Mouse (Mus musculus): ENCODE results near the gene Ccdc103. TPM values are rescaled to one million over a fixed set of nuclear protein-coding genes. Genes with fewer than 3 reads are reported as not detected.

The Ccdc103 gene
- polyA plus RNA-seq, 1 experiment, result not detected

DNA sequence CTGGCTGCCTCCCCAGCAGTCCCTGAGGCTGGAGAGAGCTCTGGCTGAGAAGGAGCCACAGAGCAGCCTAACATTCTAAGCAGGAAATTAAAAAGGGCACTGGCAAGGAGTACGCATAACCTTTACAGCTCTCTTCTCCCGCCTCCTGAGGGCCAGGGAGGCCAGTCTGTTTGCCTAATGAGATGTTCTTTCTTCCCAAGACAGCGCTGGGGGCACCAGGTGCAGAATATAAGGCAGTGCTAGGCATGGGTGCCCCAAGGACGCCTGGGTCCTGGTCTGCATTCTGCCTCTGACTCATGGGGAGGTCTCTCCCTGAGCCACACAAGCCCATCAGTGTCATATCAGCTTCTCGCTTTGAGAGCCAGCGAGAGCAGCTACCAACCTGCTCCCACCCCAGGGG is 40.5 kb downstream of the Ccdc103 start:
- TF ChIP-seq POLR2A (IDR thresholded peaks at IDR 0.05; ENCODE audit: borderline replicate concordance, control insufficient read depth, low read depth, low read length) (no peak), CTCF (IDR thresholded peaks at IDR 0.05; ENCODE audit: control insufficient read depth, insufficient read depth, low read length) (no peak)
- WGBS, result 93% methylated on average over 6 of the region's 6 CpGs
- H3K4me1 ChIP-seq (ENCODE audit: control insufficient read depth, insufficient read depth, low read length), result no peaks in the 10 kb centered on the region
- no peak overlapping the region for H3K27ac ChIP-seq (ENCODE audit: control insufficient read depth, insufficient read depth, low read depth, low read length, poor library complexity)
- no peak overlapping the region for H3K4me3 ChIP-seq (replicated peaks; ENCODE audit: control insufficient read depth, low read depth, low read length)

DNA sequence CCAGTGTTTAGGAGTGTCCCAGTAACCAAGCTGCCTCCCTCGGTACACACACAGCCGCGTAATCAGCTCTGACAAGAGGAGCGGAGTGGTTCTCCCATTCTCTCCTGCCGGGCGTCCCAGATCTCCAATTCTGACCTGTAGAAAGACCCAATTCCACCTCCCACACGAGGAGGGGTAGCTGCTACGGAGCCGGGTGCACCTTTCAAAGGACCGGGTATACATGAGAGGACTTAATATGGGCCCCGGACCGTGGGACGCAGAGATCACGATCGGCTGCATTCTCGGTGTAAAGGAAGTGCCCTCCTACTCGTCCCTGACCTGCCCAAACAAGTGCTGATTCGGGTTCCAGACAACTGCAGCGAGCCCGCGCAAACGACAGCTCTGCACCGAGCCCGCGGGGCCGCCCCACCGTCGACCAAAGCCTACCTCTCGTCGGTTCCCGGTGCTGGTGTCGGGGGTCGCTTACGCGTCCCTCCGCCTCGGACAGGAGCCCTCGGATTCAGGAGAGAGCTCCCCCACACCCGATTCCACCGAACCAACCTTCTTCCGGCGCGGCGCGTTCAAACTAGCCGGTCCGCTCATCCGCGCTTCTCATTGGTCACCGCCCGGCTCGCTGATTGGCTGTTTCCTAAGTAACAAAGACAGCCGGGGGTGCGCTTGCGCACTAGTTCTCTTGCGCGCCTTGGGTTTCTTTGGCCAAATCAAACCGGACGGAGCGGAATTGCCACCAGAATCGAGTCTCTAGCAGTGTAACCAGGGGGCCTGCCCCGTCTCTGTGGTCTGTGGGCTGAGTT is 43.8 kb downstream of the Ccdc103 start, which contains the start of gene Kif18b:
Kif18b (minus strand) TSS at position 568 of the 794 bp plus-strand sequence.
- H3K27ac ChIP-seq (ENCODE audit: control insufficient read depth, insufficient read depth, low read depth, low read length, poor library complexity), result peak within 1 kb of the TSS; percentile 88
- TF ChIP-seq POLR2A (IDR thresholded peaks at IDR 0.05; ENCODE audit: borderline replicate concordance, control insufficient read depth, low read depth, low read length) (peak; percentile 73; the same call in 1 of the 2 replicates), CTCF (IDR thresholded peaks at IDR 0.05; ENCODE audit: control insufficient read depth, insufficient read depth, low read length) (no peak)
- WGBS, result under 1% methylated on average over 62 of the region's 62 CpGs
- H3K4me1 ChIP-seq (ENCODE audit: control insufficient read depth, insufficient read depth, low read length), result no peaks in the 10 kb centered on the region
- peak within 1 kb of the TSS; percentile 87 for H3K4me3 ChIP-seq (replicated peaks; ENCODE audit: control insufficient read depth, low read depth, low read length)

DNA sequence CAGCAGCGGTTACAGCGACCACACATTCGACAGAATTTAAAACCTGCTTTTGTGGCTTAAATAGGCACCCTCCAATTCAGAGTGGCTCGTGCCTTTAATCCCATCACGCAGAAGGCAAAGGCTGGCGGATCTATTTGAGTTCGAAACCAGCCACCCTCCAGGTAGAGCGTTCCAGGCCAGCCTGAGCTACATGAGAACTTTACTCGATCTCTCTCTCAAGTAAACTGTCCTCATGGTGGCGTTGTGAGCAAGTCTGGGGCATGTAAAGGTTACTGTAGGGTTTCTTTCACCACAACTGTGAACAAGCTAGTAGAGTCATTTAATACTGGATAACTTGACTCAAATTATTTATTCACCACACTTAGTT is 44.3 kb downstream of the Ccdc103 start:
- TF ChIP-seq CTCF (IDR thresholded peaks at IDR 0.05; ENCODE audit: control insufficient read depth, insufficient read depth, low read length) (no peak), POLR2A (IDR thresholded peaks at IDR 0.05; ENCODE audit: borderline replicate concordance, control insufficient read depth, low read depth, low read length) (no peak)
- WGBS, result 1% methylated on average over 10 of the region's 10 CpGs
- Histone ChIP-seq H3K4me1 (ENCODE audit: control insufficient read depth, insufficient read depth, low read length) (no peaks in the 10 kb centered on the region), H3K27ac (ENCODE audit: control insufficient read depth, insufficient read depth, low read depth, low read length, poor library complexity) (peak overlapping the region; percentile 88), H3K4me3 (replicated peaks; ENCODE audit: control insufficient read depth, low read depth, low read length) (peak overlapping the region; percentile 87)

DNA sequence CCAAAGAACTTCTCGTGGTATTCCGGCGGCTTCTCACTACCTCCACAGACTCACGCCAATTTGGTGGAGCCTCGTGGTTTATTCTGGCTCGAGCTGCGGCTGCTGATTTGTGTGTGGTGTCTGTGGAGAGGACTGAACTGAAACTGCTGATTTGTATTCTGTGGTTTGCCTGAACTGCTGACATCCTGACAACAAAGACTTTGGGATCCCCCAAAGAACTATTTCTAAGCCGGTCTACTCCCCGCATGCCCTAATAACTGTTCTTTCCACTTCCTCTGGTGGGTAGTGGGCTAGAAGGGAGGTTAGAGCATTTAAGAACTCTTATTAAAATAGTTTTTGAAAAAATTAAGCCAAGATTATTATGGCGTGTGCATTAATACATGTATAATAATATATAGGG is 49.7 kb downstream of the Ccdc103 start:
- Histone ChIP-seq H3K4me3 (replicated peaks; ENCODE audit: control insufficient read depth, low read depth, low read length) (no peak overlapping the region), H3K27ac (ENCODE audit: control insufficient read depth, insufficient read depth, low read depth, low read length, poor library complexity) (no peak overlapping the region), H3K4me1 (ENCODE audit: control insufficient read depth, insufficient read depth, low read length) (no peaks in the 10 kb centered on the region)
- whole genome bisulfite sequencing, result 50% methylated on average over 10 of the region's 10 CpGs
- TF ChIP-seq CTCF (IDR thresholded peaks at IDR 0.05; ENCODE audit: control insufficient read depth, insufficient read depth, low read length) (no peak), POLR2A (IDR thresholded peaks at IDR 0.05; ENCODE audit: borderline replicate concordance, control insufficient read depth, low read depth, low read length) (no peak)

Other genes with a start within 250 kb of the Ccdc103 start
- not detected in 2 replicates for gene Meioc, start 217.5 kb upstream of the Ccdc103 start, polyA plus RNA-seq (2011; ENCODE audit: insufficient read depth, insufficient read length, low replicate concordance, missing spikeins)
- gene Ccdc43, start 183.4 kb upstream of the Ccdc103 start, polyA plus RNA-seq (2011; ENCODE audit: insufficient read depth, insufficient read length, low replicate concordance, missing spikeins), result 8.1 and 17.1 TPM in 2 replicates
- gene Adam11, start 119.8 kb upstream of the Ccdc103 start, polyA plus RNA-seq (2011; ENCODE audit: insufficient read depth, insufficient read length, low replicate concordance, missing spikeins), result 2.9 and 11.8 TPM in 2 replicates
- gene Gjc1, start 61.5 kb upstream of the Ccdc103 start, polyA plus RNA-seq (2011; ENCODE audit: insufficient read depth, insufficient read length, low replicate concordance, missing spikeins), result 0.41 and 3.4 TPM in 2 replicates
- gene Higd1b, start 45.4 kb upstream of the Ccdc103 start, polyA plus RNA-seq (2011; ENCODE audit: insufficient read depth, insufficient read length, low replicate concordance, missing spikeins), result 2.1 TPM in 1 of 2 replicates, not detected in the other
- gene Eftud2, start 219 bp upstream of the Ccdc103 start, polyA plus RNA-seq (2011; ENCODE audit: insufficient read depth, insufficient read length, low replicate concordance, missing spikeins), result 77.3 and 159 TPM in 2 replicates
- gene Fam187a, start 4.0 kb downstream of the Ccdc103 start, polyA plus RNA-seq (2011; ENCODE audit: insufficient read depth, insufficient read length, low replicate concordance, missing spikeins), result not detected in 2 replicates
- gene Gfap, start 19.7 kb downstream of the Ccdc103 start, polyA plus RNA-seq (2011; ENCODE audit: insufficient read depth, insufficient read length, low replicate concordance, missing spikeins), result 8.1 and 11.4 TPM in 2 replicates
- 32.8 and 37.0 TPM in 2 replicates for gene Kif18b, start 43.9 kb downstream of the Ccdc103 start, polyA plus RNA-seq (2011; ENCODE audit: insufficient read depth, insufficient read length, low replicate concordance, missing spikeins)
- gene C1ql1, start 65.5 kb downstream of the Ccdc103 start, polyA plus RNA-seq (2011; ENCODE audit: insufficient read depth, insufficient read length, low replicate concordance, missing spikeins), result not detected in 2 replicates
- gene Nmt1, start 147.0 kb downstream of the Ccdc103 start, polyA plus RNA-seq (2011; ENCODE audit: insufficient read depth, insufficient read length, low replicate concordance, missing spikeins), result 28.0 and 38.2 TPM in 2 replicates
- gene Dcakd, start 147.1 kb downstream of the Ccdc103 start, polyA plus RNA-seq (2011; ENCODE audit: insufficient read depth, insufficient read length, low replicate concordance, missing spikeins), result 10.0 and 13.9 TPM in 2 replicates
- gene Plcd3, start 220.5 kb downstream of the Ccdc103 start, polyA plus RNA-seq (2011; ENCODE audit: insufficient read depth, insufficient read length, low replicate concordance, missing spikeins), result 2.6 and 5.1 TPM in 2 replicates
- 25.5 and 34.1 TPM in 2 replicates for gene Acbd4, start 220.5 kb downstream of the Ccdc103 start, polyA plus RNA-seq (2011; ENCODE audit: insufficient read depth, insufficient read length, low replicate concordance, missing spikeins)
- 14.0 and 21.8 TPM in 2 replicates for gene Hexim1, start 235.0 kb downstream of the Ccdc103 start, polyA plus RNA-seq (2011; ENCODE audit: insufficient read depth, insufficient read length, low replicate concordance, missing spikeins)

Data from bone marrow, adult 2 months (tissue).